9 mouse cellular contexts compared by ENCODE assay signal in the genomic region with DNA sequence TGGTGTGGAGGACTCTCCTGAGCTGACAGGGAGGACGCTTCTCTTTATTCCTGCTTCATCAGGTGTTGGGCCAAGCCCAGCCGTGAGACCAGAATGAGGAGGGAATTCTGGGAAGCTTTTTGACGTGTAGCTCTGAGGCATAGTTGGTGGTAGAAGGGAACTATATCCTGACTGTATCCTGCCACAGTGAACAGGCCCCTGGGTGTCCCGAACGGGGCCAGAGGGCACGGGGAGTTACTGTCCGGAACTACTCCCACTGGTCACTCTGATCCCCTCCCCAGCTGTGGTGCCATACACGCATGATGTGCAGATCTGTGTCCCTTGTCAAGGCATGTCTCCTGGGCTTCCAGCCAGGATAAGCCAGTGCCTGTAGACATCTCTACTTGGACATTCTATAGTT. TPM values are rescaled to one million over a fixed set of nuclear protein-coding genes. Genes with fewer than 3 reads are reported as not detected.
"Had no signal": no experiment of that assay in that cellular context is flagged by ENCODE, and none has a peak within 500 bp of the region (broad histone marks: within the 10 kb centered on the region; RNA-seq: fewer than 3 reads in every experiment).

No protein-coding gene starts in this region.

- H3K4me3 ChIP-seq: left cerebral cortex, adult 2 months; limb, embryonic 10.5 days; liver, embryonic 15.5 days; midbrain, embryonic 13.5 days had no signal

- H3K27ac ChIP-seq: left cerebral cortex, adult 2 months; limb, embryonic 10.5 days; liver, embryonic 15.5 days; midbrain, embryonic 13.5 days; stomach, postnatal 0 days had no signal

- DNase-seq: lung, adult 2 months; lung, postnatal 36 days; thymus, postnatal 4 days had no signal

RNA-seq across cellular contexts. Expression of a gene that starts 46.5 kb away (rescaled TPM):
- total RNA-seq: megakaryocyte progenitor cell, adult 5-6 weeks had no signal
